Mouse (Mus musculus): ENCODE measurements at regions not wholly inside any gene's neighbourhood (a gene's known extent, or its start where the extent isn't known, plus 50 kb on each side); places are given as distances from the start of the nearest gene placed in this dataset.

DNA sequence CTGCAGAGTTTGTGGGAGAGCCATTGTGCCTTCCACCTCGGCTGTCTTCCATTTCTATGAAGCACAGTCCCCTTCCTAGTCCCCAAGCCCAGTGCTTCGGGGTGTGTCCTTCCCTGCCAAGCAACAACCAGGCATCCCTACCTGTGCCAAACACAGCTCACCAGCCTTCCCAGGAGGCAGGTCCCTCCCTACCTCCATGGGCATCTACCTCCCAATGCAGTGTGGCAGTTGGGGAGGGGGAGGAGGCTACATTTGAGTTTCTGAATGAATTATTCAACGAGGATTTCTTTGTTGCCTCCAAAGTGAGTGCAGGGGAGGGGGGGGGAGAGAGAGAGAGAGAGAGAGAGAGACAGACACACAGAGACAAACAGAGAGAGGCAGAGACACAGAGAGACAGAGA is 110.8 kb downstream of the Gm26897 start:
- 35% methylated on average over 3 of the region's 3 CpGs for WGBS
- H3K4me3 ChIP-seq (ENCODE audit: low read depth, low read length): no peak overlapping the region

GRCm38 (mm10) chr5:111848917-111849316 is 115.2 kb downstream of the Gm26897 start:
- no peaks in the 10 kb centered on the region for H3K9me3 ChIP-seq (ENCODE audit: control insufficient read depth, low read length)
- H3K27me3 ChIP-seq (ENCODE audit: control insufficient read depth, insufficient read depth, low read length): no peaks in the 10 kb centered on the region
- no peaks in the 10 kb centered on the region for H3K36me3 ChIP-seq (ENCODE audit: control insufficient read depth, insufficient read depth, low read length)
- H3K4me2 ChIP-seq (ENCODE audit: low read depth, low read length): no peak overlapping the region
- H3K27ac ChIP-seq (ENCODE audit: low read depth, low read length): no peak overlapping the region
- 0 out of 2 replicates have a peak, but pooled peaks cover 5% of the 10 kb centered on the region for H3K4me1 ChIP-seq (ENCODE audit: control insufficient read depth, insufficient read depth, low read length)
- no peak for ATAC-seq (ENCODE audit: low read depth)
- 81% methylated on average over 9 of the region's 10 CpGs for WGBS
- H3K9ac ChIP-seq (replicated peaks; ENCODE audit: low read depth, low read length): no peak overlapping the region
- no peak overlapping the region for H3K4me3 ChIP-seq (ENCODE audit: low read depth, low read length)

More for the DNA sequence above, 110.8 kb downstream of the Gm26897 start:
- Histone ChIP-seq H3K4me2 (ENCODE audit: low read depth, low read length) (no peak overlapping the region), H3K9ac (replicated peaks; ENCODE audit: low read depth, low read length) (no peak overlapping the region), H3K27me3 (ENCODE audit: control insufficient read depth, insufficient read depth, low read length) (no peaks in the 10 kb centered on the region), H3K4me1 (ENCODE audit: control insufficient read depth, insufficient read depth, low read length) (no peaks in the 10 kb centered on the region), H3K9me3 (ENCODE audit: control insufficient read depth, low read length) (no peaks in the 10 kb centered on the region), H3K36me3 (ENCODE audit: control insufficient read depth, insufficient read depth, low read length) (no peaks in the 10 kb centered on the region), H3K27ac (ENCODE audit: low read depth, low read length) (no peak overlapping the region)
- no peak for ATAC-seq (ENCODE audit: low read depth)

- Histone ChIP-seq H3K27me3 (ENCODE audit: control insufficient read depth, insufficient read depth, low read length) (no peaks in the 10 kb centered on the region), H3K36me3 (ENCODE audit: control insufficient read depth, insufficient read depth, low read length) (no peaks in the 10 kb centered on the region), H3K4me3 (ENCODE audit: low read depth, low read length) (no peak overlapping the region), H3K4me1 (ENCODE audit: control insufficient read depth, insufficient read depth, low read length) (0 out of 2 replicates have a peak, but pooled peaks cover 5% of the 10 kb centered on the region), H3K9ac (replicated peaks; ENCODE audit: low read depth, low read length) (no peak overlapping the region), H3K27ac (ENCODE audit: low read depth, low read length) (no peak overlapping the region), H3K9me3 (ENCODE audit: control insufficient read depth, low read length) (no peaks in the 10 kb centered on the region), H3K4me2 (ENCODE audit: low read depth, low read length) (no peak overlapping the region)
- 13% methylated on average over 6 of the region's 6 CpGs for WGBS
- ATAC-seq (ENCODE audit: low read depth): no peak
Measured at GRCm38 (mm10) chr5:111852682-111853081, 119.0 kb downstream of the Gm26897 start.

DNA sequence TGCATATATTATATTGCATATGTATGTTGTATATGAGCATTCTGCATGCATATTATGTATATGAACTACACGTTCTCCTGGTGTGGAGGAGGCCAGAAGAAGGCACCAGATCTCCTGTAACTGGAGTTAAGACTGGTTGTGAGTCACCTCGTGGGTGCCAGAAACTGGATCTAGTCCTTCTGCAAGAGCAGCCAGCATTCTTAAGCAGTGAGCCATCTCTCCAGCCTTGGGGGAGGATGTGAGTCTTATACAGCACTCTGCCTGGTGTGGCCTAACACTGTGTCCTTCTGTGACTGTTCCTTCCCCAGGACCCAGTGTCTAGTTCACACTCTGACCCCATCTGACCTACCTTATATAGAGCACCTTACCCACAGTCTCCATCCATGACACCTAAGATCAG is 121.6 kb downstream of the Gm26897 start:
- Histone ChIP-seq H3K27ac (ENCODE audit: low read depth, low read length) (no peak overlapping the region), H3K9ac (replicated peaks; ENCODE audit: low read depth, low read length) (no peak overlapping the region), H3K9me3 (ENCODE audit: control insufficient read depth, low read length) (no peaks in the 10 kb centered on the region), H3K36me3 (ENCODE audit: control insufficient read depth, insufficient read depth, low read length) (no peaks in the 10 kb centered on the region), H3K4me3 (ENCODE audit: low read depth, low read length) (no peak overlapping the region), H3K27me3 (ENCODE audit: control insufficient read depth, insufficient read depth, low read length) (no peaks in the 10 kb centered on the region), H3K4me2 (ENCODE audit: low read depth, low read length) (no peak overlapping the region), H3K4me1 (ENCODE audit: control insufficient read depth, insufficient read depth, low read length) (0 out of 2 replicates have a peak, but pooled peaks cover 5% of the 10 kb centered on the region)
- WGBS: 78% methylated on average over 2 of the region's 2 CpGs
- no peak for ATAC-seq (ENCODE audit: low read depth)

DNA sequence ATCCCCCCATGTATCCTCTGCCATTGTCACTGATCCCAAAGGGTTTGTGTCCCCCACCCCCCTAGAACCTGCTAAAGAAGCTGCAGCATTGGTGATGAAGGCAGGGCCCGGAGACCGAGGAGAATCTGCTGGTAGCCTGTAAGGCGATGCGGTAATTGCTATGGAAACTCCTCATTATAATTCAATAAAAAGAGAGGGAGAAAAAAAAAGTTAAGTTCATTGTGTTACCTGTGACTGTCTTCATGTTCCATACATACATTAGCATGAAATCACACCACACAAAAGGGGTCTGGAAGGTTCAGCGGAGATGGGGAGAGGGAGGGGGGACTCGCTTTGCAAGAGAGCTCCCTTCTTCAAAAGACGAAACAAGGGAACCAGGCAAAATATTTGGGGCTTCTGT is 123.5 kb downstream of the Gm26897 start:
- Histone ChIP-seq H3K36me3 (ENCODE audit: control insufficient read depth, insufficient read depth, low read length) (no peaks in the 10 kb centered on the region), H3K4me1 (ENCODE audit: control insufficient read depth, insufficient read depth, low read length) (0 out of 2 replicates have a peak, but pooled peaks cover 5% of the 10 kb centered on the region), H3K9ac (replicated peaks; ENCODE audit: low read depth, low read length) (no peak overlapping the region), H3K4me2 (ENCODE audit: low read depth, low read length) (no peak overlapping the region), H3K27ac (ENCODE audit: low read depth, low read length) (no peak overlapping the region), H3K9me3 (ENCODE audit: control insufficient read depth, low read length) (no peaks in the 10 kb centered on the region), H3K4me3 (ENCODE audit: low read depth, low read length) (no peak overlapping the region), H3K27me3 (ENCODE audit: control insufficient read depth, insufficient read depth, low read length) (no peaks in the 10 kb centered on the region)
- 53% methylated on average over 7 of the region's 7 CpGs for WGBS
- ATAC-seq (ENCODE audit: low read depth): no peak

DNA sequence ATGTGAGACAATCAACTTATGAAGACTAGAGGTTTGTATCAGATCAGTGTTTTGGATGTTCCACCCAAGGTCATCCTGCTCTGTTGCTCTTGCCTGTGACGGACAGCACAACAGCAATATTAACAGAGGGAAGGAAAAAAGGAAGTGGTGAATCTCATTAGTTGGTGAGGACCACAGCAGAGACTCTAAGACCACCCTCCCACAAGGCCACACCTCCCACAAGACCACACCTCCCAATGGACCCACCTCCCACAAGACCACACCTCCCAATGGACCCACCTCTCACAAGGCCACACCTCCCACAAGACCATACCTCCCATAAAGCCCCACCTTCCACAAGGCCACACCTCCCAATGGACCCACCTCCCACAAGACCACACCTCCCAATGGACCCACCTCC is 126.7 kb downstream of the Gm26897 start:
- no peaks in the 10 kb centered on the region for H3K36me3 ChIP-seq (ENCODE audit: control insufficient read depth, insufficient read depth, low read length)
- 86% methylated on average over 1 of the region's 1 CpGs for WGBS

GRCm38 (mm10) chr5:111862331-111862730 is 128.6 kb downstream of the Gm26897 start:
- Histone ChIP-seq H3K4me3 (ENCODE audit: low read depth, low read length) (no peak overlapping the region), H3K9me3 (ENCODE audit: control insufficient read depth, low read length) (no peaks in the 10 kb centered on the region), H3K9ac (replicated peaks; ENCODE audit: low read depth, low read length) (no peak overlapping the region), H3K4me2 (ENCODE audit: low read depth, low read length) (no peak overlapping the region), H3K36me3 (ENCODE audit: control insufficient read depth, insufficient read depth, low read length) (no peaks in the 10 kb centered on the region), H3K27ac (ENCODE audit: low read depth, low read length) (no peak overlapping the region), H3K27me3 (ENCODE audit: control insufficient read depth, insufficient read depth, low read length) (no peaks in the 10 kb centered on the region), H3K4me1 (ENCODE audit: control insufficient read depth, insufficient read depth, low read length) (no peaks in the 10 kb centered on the region)
- 92% methylated on average over 4 of the region's 4 CpGs for WGBS
- ATAC-seq (ENCODE audit: low read depth): no peak

More for the DNA sequence above, 126.7 kb downstream of the Gm26897 start:
- H3K27ac ChIP-seq (ENCODE audit: low read depth, low read length): no peak overlapping the region
- no peak overlapping the region for H3K4me3 ChIP-seq (ENCODE audit: low read depth, low read length)
- no peak overlapping the region for H3K9ac ChIP-seq (replicated peaks; ENCODE audit: low read depth, low read length)
- H3K27me3 ChIP-seq (ENCODE audit: control insufficient read depth, insufficient read depth, low read length): no peaks in the 10 kb centered on the region
- H3K4me2 ChIP-seq (ENCODE audit: low read depth, low read length): no peak overlapping the region
- ATAC-seq (ENCODE audit: low read depth): no peak
- H3K9me3 ChIP-seq (ENCODE audit: control insufficient read depth, low read length): no peaks in the 10 kb centered on the region
- H3K4me1 ChIP-seq (ENCODE audit: control insufficient read depth, insufficient read depth, low read length): no peaks in the 10 kb centered on the region

GRCm38 (mm10) chr5:111863922-111864321 is 130.2 kb downstream of the Gm26897 start:
- H3K4me1 ChIP-seq (ENCODE audit: control insufficient read depth, insufficient read depth, low read length): no peaks in the 10 kb centered on the region
- H3K27ac ChIP-seq (ENCODE audit: low read depth, low read length): no peak overlapping the region
- H3K9ac ChIP-seq (replicated peaks; ENCODE audit: low read depth, low read length): no peak overlapping the region
- H3K9me3 ChIP-seq (ENCODE audit: control insufficient read depth, low read length): no peaks in the 10 kb centered on the region
- H3K36me3 ChIP-seq (ENCODE audit: control insufficient read depth, insufficient read depth, low read length): no peaks in the 10 kb centered on the region
- H3K27me3 ChIP-seq (ENCODE audit: control insufficient read depth, insufficient read depth, low read length): no peaks in the 10 kb centered on the region
- ATAC-seq (ENCODE audit: low read depth): no peak
- no peak overlapping the region for H3K4me3 ChIP-seq (ENCODE audit: low read depth, low read length)
- H3K4me2 ChIP-seq (ENCODE audit: low read depth, low read length): no peak overlapping the region
- 64% methylated on average over 7 of the region's 7 CpGs for WGBS

DNA sequence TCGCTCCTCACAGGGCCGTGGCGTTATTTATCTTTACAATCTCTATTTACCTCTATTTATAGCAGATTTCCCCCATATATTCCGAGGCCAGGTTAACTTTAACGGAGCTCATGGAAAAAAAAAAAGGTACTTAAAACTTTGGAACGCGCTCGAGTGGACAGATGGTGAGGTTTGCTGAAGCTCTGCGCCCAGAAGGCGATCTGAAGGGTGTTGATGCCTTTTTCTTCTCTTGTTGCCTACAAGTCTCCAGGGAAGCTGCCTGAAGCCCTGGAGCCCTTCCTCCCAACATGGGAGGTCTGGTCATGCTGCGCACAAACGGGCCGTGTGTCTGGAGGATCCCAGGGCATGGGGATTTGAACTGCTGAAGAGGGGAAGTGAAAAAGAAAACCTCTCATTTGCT is 130.9 kb downstream of the Gm26897 start:
- Histone ChIP-seq H3K9me3 (ENCODE audit: control insufficient read depth, low read length) (no peaks in the 10 kb centered on the region), H3K36me3 (ENCODE audit: control insufficient read depth, insufficient read depth, low read length) (no peaks in the 10 kb centered on the region), H3K27me3 (ENCODE audit: control insufficient read depth, insufficient read depth, low read length) (no peaks in the 10 kb centered on the region), H3K4me3 (ENCODE audit: low read depth, low read length) (no peak overlapping the region), H3K27ac (ENCODE audit: low read depth, low read length) (no peak overlapping the region), H3K4me1 (ENCODE audit: control insufficient read depth, insufficient read depth, low read length) (no peaks in the 10 kb centered on the region), H3K4me2 (ENCODE audit: low read depth, low read length) (no peak overlapping the region), H3K9ac (replicated peaks; ENCODE audit: low read depth, low read length) (no peak overlapping the region)
- 43% methylated on average over 13 of the region's 13 CpGs for WGBS
- no peak for ATAC-seq (ENCODE audit: low read depth)
